Mouse (Mus musculus): ENCODE measurements around the gene Tubb2a.
"Not testable (repeated sequence)": the region's sequence is repeated elsewhere in the genome, so short reads cannot be mapped to it uniquely, and the experiment has no call there.

Tubb2a gene

DNA sequence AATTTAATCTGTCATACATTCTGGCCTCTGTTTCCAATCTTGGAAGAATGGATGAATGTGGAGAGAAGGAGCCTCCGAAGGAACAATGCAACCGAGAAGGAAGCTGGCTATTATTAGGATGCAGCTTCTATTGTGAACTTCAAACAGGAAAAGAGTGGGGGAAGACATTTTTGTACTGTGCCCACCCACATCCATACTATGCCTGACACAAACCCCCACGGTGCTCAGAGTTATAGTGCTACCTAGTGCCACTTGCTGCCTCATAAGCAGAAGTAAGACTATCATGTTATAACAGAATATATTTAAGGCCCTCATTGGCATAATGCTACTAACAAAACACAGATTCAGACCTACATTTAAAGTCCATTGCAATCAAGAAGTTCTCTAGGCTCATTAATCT lies 11.6 kb upstream of the Tubb2a start:
- CTCF ChIA-PET = interaction anchor here (0.7 kb wide), 1 partner anchor 613 kb away, joined by 5 read pairs; no protein-coding TSS in a partner anchor

DNA sequence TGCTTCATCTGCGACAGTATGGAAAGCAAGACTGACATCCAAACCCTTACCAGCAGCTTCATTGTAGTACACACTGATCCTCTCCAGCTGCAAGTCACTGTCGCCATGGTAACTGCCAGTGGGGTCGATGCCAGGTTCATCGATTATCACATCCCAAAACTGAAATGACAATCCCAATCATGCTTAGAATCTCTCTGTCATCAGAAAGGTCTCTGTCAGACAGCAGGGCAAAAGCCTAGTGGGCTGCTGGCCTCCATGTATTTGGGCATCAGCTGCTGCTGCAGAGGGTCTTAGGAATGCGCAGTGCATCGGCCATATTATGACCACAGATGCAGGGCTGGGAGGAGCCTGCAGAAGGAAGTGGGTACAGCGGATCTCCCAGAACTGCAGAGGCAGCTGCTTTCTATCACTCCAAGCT lies 11.1 kb upstream of the Tubb2a start:
- CTCF ChIA-PET = no interaction called here

DNA sequence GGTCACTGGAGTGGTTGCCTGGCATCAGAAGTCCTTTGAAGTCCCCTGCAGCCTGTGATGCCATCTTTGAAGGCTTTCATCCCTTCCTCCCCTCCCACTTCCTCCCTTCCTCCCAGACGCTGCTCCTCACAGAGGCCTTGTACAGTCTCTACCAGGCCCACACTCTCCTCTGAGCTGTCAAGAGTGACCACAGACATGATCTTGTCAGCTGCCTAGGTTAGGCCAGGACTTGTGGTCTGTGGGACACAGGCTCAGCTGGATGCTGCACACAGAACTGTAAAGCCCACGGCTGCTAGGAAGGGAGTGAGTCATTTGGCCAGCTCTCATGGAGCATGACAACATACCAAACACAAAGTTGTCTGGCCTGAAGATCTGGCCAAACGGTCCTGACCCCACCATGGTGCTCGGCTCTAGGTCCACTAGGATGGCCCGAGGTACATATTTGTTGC lies 10.4 kb upstream of the Tubb2a start:
- CTCF ChIA-PET = not testable (repeated sequence)

DNA sequence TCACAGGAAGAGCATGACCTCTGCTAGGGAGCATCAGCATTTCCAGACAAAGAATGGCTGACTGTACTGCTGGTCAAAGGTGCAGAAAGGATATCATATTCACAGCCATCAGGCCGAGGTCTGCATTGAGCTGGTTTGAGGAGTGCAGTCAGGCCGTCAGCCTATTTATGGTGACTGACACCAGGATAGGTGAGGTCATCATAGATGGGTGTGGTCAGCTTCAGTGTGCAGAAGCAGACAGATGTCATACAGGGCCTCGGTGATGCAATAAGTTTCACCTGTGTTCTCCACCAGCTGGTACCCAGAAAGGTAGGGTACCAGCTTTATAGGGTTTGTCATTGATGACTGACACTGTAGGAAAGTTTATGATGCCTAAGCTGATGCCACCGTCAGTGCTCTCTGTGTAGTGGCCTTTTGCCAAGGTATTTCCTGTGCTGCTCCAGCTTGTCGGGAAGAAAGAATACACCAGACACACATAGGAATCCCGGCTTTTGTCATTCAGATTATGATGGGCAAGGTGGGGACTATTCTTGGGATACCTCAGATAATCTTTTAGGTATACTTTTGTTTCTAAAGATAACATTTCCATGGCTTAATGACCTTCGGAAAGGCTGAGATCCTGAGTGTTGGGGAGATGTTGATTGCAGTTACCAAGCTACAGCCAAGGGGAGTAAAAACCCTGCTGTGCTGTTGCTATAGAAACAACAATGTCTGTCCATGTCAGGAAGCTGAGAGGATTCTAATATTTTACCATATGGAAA lies 9.4 kb upstream of the Tubb2a start:
- CTCF ChIA-PET = no interaction called here

DNA sequence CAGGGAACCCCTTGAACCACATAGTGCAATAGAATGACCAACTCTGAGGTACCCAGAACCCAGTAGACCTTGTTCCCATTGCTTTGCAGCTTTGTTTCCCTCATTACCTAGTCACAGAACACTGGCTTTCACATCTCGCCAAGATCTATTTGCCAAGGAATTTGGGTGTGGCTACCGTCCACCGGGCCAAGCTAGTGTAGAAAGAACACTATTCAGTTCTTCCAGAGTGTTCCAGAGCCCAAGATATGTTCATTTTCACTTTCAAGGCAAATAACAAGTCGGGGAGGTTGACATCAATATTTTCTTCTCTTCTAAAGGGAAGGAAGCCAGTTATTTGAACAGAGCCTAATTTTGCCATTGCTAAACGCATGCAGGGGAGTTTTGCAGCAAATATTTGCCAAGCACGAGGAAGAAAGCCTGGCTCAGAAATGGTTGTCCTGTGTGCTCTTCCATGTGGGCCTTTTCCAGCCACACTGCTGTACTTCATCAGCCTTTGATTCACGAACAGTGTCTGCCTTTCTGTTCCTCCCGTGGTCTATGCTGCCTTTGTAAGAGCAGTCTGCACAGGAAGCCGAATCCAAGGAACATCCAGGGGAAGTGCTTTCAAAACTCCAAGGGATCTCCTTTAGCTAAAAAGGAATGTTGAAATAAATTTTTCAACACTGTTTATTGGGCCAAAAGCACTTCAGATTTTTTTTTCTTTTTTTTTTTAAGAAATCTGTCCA lies 6.4 kb upstream of the Tubb2a start:
- CTCF ChIA-PET = no interaction called here

DNA sequence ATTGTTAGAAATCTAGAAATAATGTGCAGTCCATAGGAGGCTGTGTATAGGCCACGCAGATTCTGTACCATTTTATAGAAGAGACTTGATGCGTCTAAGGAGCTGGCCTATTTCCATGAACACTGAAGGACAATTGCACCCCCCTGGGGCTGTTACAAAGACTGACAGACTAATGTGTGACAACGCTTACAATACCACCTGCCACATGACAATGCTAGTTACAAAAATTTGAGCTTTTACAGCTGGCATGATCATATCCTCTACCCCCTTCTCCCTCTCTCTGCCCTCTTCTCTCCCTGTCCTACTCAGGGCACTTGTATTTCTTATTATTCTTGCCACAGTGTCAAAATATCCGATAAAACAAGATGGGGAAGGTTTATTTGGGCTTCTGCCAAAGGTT lies 4.1 kb upstream of the Tubb2a start:
- CTCF ChIA-PET = interaction anchor here (0.6 kb wide), 1 partner anchor 64 kb away, joined by 4 read pairs; no protein-coding TSS in a partner anchor

DNA sequence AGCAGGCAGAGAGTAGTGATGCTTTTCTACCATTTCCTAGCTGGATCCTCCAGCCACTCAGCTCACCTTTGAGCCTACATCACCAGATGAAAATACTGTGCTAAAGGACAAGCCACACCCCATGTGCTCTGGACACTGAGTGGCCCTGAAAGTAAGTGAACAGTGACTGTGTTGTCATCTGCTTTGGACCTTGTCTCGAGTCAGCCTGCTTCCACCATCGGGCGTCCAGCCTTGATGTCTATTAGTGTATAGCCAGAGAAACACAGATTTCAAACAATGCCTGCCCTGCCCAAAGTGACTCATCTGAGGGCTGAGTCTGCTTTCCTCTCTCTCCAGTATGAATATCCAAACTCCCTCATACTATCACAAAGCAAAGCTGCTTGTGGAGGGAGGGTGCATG lies 2.0 kb upstream of the Tubb2a start:
- CTCF ChIA-PET = no interaction called here

DNA sequence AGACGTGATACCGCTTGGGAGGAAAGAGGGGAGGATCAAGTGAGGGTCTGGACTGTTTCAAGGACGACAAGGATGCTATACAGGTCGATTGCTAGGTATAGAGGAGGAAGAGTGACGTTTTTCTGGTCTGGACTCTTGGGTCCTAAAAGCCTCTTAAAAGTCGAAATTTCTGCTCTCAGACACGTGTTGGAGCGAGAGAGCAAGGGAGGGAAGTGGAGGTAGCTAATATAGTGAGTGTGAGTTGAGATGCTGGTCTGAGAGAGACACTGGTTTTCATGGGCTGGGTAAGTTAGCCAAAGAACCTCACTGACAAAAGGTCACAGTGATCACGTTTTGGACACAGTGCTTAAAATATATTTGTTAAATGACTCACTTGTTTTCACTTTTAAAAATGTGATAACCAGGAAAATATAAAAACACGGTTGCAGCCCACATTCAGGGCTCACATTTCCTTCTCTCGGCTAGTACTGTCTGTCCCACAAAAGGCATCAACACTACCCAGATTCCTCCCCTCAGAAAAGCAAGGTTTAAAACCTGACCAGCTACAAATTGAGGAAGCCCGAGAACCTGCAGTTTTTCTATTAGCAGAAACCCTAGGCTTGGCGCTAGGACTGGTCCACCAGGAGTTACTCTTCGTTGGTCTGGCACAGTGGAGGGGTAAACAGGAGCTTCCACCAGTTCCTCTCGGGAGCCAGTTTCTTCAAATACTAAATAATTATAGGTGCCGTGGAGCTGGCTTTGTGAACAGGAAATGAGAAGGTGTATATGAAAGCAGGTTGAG lies 883 bp upstream of the Tubb2a start:
- CTCF ChIA-PET = no interaction called here

DNA sequence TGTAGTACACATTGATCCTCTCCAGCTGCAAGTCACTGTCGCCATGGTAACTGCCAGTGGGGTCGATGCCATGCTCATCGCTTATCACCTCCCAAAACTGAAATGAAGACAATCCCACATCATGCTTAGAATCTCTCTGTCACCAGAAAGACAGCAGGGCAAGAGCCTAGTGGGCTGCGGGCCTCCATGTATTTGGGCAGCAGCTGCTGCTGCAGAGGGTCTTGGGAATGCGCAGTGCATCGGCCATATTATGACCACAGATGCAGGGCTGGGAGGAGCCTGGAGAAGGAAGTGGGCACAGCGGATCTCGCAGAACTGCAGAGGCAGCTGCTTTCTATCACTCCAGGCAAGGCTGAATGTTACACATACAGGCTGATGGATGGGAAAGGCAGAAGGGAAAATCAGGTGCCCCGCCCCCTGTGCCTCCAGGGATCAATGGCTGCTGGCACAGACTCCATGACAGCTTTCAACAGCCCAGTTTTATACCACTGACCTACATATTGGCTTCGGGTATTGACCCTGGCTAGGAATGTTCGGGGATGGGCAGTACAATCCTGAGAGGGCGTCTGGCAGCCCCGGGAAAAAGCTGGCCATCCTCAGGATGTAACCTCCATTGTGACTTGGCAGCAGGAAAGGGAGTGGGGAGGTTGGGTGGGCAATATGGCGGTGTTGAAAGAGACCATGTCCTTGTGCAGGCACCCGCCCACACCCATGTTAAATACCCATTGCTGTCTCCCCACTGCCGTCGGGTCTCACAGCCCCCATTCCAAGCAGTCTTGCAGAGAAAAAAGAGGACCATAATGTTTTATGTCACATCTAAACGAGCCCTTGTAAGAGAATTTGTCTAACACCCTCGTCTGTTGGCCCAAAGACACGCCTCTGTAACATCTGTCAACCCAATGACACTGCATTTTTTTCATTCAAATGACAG lies 981 bp downstream of the Tubb2a start:
- CTCF ChIA-PET = interaction anchor here (1.1 kb wide), 1 partner anchor 22 kb away, joined by 4 read pairs; no protein-coding TSS in a partner anchor

DNA sequence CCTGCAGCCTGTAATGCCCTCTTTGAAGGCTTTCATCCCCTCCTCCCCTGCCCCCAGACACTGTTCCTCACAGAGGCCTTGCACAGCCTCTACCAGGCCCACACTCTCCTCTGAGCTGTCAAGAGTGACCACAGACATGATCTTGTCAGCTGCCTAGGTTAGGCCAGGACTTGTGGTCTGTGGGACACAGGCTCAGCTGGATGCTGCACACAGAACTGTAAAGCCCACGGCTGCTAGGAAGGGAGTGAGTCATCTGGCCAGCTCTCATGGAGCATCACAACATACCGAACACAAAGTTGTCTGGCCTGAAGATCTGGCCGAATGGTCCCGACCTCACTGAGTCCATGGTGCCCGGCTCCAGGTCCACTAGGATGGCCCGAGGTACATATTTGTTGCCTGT lies 1.9 kb downstream of the Tubb2a start:
- CTCF ChIA-PET = not testable (repeated sequence)

DNA sequence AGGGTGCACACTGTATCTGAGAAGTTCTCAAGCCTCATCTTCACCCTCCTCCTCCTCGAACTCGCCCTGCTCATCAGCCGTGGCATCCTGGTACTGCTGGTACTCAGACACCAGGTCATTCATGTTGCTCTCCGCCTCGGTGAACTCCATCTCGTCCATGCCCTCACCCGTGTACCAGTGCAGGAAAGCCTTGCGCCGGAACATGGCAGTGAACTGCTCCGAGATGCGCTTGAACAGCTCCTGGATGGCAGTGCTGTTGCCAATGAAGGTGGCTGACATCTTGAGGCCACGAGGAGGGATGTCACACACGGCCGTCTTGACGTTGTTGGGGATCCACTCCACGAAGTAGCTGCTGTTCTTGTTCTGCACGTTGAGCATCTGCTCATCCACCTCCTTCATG lies 3.4 kb downstream of the Tubb2a start:
- CTCF ChIA-PET = not testable (repeated sequence)

DNA sequence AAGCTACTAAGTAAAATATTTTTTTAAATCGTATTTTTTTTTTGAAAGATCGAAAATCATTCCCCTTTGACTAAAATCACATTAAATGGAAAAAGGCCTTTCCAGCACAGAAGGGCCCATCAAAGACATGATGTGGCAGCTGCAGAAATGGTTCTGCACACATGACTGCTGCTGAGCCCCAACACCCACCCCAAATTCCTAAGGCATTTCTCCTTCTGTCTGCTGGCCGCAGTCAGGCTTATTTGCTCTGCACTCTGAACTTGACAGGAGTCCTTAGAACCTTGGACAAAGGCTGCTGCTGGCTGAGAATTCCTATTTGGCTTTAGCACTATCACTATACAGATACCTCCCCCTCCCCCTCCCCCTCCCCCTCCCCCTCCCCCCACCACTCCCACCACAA lies 5.0 kb downstream of the Tubb2a start:
- CTCF ChIA-PET = interaction anchor here (1.0 kb wide), 1 partner anchor 12 kb away, joined by 16 read pairs; no protein-coding TSS in a partner anchor

DNA sequence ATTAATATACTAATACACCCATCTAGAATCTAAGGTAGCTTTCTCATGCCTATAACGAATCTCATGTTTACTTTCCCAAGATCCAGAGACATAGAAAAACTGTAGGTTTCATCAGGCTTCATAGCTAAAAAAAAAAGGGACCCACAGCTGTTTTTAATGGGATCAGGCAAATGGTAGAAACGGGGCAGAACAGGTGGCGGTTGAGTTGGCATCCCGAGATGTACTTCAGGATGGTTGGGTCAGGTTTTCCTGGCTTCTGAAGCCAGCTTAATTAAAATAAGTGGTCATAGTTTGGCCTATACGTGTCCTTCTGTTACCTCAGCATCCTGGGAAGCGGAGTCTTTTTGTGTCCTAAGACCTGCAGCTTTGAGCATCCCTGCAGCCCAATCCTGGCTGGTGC lies 6.0 kb downstream of the Tubb2a start:
- CTCF ChIA-PET = no interaction called here

DNA sequence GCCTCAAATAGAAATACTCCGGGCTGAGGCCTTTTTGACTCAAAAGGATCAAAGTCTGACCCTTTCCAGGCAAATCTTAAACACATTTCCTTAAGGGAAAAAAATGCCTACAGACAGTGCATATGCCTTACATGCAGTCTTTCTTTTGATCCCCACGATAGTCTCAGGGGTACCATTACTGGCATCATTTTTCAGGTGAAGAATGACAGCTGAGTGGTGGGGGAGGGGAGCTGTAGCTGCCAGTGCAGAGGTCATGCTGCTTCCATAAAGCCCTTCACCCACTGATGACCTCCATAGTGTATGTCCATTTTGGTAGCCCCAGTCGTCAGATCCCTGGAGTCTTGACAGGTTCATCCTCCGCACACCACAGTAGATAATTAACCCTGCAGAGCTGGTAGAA lies 7.5 kb downstream of the Tubb2a start:
- CTCF ChIA-PET = no interaction called here

DNA sequence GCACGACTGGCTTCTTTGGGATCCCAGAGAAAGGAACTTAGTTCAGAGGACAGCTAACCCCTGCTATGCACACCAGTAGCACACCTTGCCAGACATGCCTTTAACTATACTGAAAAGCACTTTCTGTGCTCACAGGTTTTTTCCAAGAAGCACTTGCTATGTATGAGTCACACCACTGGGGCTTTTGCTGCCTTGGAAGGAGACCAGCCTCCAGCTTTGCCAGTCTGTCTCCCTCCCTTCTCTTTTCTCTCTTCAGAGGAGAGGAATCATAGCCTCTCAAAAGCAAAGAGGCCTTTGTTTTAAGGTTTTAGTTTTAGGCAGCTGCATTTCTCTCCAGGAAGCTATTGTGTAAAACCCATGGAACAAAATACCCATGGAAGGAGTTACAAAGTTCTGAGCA lies 11.5 kb downstream of the Tubb2a start:
- CTCF ChIA-PET = no interaction called here

DNA sequence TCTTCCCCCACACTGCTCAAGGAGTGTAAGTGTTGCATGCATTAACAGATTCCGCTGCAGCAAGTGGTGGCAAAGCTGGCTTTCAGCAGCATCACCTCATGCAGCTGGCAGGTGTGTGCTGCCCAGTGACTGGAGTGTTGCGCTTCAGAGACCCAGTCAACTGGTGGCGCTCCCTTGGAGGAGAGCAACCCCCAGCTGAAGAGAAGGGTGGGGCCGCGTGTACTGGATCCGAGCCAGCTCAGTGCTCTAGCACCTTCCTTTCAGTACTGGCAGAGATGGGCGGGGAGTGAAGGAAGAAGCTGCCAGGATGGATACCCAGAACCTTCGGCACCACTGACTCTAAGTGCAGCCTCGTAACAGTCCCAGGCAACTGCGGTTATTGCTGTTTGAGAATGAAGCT lies 15.3 kb downstream of the Tubb2a start:
- CTCF ChIA-PET = no interaction called here

DNA sequence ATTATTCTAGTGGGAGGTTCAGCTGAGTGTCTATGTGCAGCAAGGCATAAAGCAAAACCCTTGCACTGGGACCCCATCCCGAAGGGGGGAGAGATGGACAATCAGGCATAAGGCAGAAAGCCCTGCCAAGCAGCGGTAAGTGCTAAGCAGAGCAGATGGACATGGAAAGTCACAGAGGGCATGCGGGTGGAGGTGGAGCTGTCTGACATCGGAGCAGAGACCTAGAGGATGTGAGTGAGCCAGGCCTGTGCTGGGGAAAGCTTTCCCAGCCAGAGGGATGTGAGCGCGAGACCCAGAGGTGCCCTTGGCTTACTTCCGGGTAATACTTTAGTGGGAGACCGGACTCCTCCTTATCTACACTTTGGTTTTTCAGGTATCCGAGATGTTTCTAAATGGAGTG lies 17.7 kb downstream of the Tubb2a start:
- CTCF ChIA-PET = no interaction called here

DNA sequence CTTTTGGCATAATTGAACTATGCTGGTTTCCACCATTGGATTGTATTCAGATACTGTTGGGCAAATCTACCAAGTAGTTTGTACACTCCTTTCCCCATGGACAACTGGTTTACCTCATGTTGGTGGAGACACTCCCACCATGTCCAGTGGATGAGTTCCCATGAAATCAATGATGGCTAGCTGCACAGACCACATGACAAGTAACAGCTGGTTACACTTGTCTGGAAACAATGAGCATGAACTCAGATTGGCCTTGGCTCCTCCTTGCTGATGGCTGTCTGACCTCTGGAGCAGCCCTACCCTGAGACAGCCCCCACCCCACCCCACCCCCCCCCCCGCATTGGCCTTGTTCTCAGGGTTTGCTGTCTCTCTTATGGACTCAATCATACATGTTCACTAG lies 20.6 kb downstream of the Tubb2a start:
- CTCF ChIA-PET = interaction anchor here (0.5 kb wide), 1 partner anchor 88 kb away, joined by 5 read pairs; no protein-coding TSS in a partner anchor

DNA sequence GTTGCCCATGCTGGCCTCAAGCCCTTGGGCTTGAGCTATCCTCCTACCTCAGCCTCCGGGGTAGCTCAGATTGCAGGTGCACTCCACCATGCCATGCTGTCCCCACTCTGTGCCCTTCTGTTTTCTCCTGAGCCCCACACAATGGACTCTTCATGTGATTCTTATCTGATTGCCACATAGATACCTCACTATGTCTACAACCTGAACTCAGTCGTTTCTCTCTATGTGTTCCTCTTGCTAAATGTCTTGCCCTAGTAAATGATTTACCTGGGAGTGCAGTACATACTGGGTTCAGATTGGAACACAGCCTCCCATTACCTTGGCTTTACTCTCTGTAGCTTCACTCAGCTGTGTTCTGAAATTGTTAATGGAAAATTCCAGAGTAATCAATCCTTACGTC lies 22.8 kb downstream of the Tubb2a start:
- CTCF ChIA-PET = interaction anchor here (0.6 to 1.0 kb wide), 3 partner anchors 22 to 74 kb away, joined by 3 to 4 read pairs (median 3); no protein-coding TSS in a partner anchor

DNA sequence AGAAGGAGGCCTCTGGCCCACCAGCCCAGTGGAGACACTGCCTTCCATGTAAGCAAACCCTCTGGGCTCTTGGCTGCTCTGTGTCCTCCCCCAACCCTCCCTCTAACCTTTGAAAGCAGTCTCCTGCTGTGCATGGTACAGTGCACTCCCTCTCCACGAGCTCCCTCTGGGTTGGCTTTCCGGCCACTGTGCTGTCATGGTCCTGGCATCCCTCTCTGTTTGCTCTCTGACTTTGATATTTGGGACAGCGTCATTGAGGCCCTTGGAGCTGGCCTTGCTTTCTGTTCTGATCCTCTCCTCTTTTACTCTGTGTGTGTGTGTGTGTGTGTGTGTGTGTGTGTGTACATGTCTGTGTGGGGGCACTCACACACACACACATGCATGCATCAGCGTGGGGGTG lies 23.4 kb downstream of the Tubb2a start:
- CTCF ChIA-PET = interaction anchor here (0.6 to 1.0 kb wide), 4 partner anchors 22 to 257 kb away, joined by 3 to 18 read pairs (median 4); no protein-coding TSS in a partner anchor

DNA sequence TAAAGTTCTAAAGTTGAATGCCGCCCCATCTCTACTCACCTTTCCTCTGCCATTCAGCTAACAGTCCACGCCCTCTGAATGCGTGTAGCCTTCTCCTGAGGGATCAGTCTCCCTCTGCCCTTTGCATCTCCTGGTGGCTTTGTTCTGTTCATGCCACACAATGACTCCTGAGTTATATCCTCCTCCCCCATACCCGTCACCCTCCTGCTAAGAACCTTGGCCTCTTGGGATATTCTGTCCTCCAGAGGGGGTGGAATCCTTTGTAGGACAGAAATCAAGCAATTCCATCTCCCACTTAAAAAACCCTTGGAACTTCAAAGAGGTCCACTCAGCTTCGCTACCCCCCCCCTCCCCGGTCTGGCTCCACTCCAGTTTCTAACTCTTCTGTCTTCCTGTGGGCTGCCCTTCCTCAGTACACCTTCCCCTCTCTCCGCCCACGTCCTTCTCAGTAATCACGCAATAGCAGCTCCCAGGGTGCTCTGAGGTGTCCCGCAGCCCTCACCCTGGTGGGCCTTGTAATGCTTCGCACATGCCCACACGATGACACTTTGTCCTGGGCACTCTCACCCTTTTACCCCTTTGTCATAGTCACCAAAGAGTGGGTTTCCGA lies 24.0 kb downstream of the Tubb2a start:
- CTCF ChIA-PET = interaction anchor here (0.6 kb wide), 2 partner anchors 9 to 257 kb away, joined by 3 to 18 read pairs; no protein-coding TSS in a partner anchor

Data from spleen, embryonic (tissue).